Mouse (Mus musculus): ENCODE results near the gene 9430097D07Rik. TPM values are rescaled to one million over a fixed set of nuclear protein-coding genes. Genes with fewer than 3 reads are reported as not detected.

9430097D07Rik gene
- total and polyA plus RNA-seq, 3 experiments, result not detected

DNA sequence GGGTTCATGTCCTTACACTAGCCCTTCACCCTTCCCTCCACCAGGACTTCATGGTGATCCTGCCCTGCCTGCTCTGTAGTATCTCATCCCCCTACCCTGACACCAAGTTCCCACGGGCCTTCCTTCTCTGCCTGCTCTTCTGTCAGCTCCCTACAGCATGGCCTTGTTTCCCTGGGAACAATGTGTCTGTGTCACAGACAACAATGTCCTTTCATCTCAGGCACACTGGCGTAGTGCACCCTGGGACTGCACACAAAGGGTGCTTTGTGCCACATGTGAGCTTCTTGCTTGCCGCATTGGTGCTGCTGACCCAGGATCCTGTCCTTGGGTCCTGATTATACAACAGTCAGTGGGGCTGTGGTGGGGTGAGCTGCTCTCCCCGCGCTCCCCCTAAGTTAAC, 15.9 kb downstream of the 9430097D07Rik start:
- DNase-seq, result no peak

DNA sequence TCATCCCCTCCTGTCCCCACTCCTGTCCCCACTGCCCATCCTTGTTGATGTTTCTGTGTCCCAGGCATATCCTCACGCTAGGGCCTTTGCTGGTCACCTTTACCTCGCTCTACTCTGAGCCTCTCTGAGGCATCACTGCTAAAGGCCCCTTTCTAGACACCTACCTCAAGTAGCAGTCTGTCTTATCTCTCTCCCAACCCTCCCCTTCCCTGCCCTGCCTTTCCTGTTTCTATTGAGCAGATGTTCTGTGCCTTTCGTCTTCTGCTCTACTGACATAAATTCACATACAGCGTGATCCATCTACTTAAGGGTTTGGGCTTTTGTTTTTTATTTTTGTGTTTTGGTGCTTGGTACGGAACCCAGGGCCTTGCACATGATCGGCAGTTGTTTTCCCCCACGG, 19.5 kb downstream of the 9430097D07Rik start:
- DNase-seq, result no peak

DNA sequence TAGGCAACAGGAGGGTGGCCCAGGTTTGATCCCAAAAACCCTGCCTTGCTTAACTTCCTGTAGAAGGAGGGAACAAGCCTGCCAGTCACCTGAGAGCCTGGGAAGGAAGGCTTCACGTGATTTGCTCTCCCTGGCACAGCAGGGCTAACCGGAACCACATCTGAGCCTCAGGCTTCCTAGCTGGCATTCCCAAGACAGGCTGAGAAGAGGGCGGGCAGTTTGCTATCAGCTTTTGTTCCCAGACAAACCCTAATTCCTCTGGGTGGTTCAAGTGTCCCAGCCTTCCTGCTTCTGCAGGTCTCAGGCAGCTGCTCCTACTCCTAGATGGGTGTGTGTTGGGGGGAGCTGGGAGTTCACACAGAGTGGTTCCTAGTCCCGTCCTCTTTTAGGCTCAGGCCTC, 20.0 kb downstream of the 9430097D07Rik start:
- no peak for DNase-seq

DNA sequence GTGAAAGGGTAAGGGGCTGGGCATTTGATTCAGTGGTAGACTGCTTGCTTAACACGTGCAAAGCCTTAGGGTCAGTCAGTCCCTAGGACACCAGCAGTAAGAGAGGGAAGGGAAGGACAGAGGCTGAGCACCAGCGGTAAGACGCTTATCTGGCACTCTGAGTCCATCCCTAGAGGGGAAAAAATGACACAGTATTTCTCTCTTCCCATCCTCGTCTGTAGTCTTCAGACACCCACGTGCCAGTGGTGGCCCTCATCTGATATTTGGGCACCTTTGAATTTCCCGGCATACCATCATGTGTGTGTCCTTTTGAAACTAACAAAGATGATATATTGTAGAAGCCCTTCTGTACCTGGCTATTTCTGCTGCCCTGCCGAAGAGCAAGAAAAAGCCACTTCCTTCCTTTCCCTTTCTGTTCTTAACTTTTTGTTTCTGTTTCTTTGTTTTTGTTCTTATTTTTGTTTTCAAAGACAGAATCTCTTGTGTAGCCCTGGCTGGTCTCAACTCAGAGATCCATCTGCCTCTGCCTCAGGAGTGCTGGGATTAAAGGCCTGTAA, 21.8 kb downstream of the 9430097D07Rik start:
- no peak for DNase-seq

DNA sequence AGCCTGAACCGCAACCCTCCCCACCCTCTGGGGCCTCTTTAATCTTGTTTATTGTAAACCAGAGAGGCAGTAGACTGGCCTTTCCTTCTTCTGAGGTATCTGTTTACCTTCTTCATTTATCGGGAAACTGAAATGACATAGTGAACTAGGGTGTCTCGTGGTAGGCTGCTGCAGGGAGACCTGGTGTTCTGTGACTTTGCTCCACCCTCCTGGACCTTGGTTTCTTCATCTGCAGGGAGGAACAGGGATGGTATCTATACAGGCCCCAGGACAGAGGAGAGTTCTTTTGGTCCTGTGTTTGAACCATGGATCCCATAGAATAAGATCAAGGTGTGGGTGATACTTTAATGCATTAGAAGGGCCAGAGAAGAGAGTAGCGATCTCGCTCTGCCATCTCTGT, 24.2 kb downstream of the 9430097D07Rik start:
- DNase-seq, result no peak

DNA sequence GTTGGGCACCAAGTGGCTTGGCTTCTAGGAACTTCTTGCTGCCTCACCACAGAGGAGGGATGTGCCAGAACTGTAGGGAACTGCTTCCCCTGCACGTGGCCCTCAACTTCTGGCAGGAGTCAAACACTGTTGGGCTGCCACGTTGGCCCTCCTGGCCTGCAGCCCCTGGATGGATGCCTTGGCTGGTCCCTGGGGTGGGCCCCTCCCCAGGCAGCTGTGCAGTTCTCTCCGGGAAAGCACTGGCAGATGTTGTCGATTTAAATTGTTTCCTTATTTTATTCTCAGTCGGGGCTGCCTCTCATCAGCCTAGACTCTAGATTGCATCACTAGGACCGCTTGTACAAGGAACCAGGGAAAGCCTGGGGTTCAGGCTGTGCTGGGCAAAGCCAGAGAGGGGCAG, 25.7 kb downstream of the 9430097D07Rik start:
- DNase-seq, result peak; percentile 58

DNA sequence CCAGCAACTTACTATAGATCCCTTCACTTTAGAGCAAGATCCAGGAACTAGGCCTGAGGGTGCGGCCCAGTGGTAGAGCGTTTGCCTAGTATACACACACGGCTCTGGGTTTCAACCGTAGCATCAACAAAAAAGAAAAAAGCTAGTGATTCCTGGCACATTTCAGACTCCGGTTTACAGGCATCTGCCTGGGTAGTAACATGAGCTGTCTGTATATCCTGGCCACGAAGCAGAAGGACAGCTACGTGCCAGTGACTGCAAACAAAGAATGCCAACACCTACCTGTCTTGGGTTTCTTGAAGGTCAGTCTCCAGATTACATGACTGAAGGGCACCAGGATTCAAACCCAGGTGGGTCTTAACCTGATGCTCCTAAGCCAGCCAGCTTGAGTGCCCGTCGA, 26.3 kb downstream of the 9430097D07Rik start:
- no peak for DNase-seq

DNA sequence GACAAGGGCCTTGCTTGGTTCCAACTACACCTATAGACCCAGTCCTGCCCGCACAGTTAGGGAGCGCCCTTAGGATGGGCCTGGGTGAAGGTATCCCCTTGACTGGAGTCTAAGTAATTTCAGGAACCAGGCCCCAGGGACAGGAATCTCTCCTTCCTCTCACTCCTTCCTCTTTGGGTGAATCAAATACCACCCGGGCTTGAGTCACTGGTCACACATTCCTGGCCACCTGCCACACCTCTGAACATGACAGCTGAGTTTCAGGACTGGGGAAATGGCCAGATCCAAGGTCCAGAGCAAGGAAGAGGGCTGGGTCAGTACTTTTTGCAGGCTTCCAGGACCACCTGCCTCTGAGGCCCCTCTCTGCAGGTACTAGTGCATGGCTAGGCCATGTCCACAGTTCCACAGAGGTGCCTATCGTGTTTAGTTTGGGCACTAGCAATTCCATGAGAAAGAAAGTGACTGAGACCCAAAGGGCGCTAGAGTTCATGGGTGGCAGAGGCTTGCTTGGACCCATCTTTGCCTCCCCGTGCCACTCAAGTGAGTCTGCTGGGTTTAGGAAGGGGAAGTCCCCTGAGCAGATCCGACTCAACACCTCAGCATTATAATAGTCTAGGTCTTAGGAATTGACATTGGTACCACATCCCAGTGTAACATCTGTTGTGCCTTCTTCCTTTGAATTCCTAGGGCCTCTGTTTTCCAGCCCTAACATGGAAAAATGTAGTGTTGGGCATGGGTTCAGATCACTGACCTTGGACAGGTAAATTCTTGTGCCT, 27.3 kb downstream of the 9430097D07Rik start:
- peak; percentile 88 for DNase-seq

DNA sequence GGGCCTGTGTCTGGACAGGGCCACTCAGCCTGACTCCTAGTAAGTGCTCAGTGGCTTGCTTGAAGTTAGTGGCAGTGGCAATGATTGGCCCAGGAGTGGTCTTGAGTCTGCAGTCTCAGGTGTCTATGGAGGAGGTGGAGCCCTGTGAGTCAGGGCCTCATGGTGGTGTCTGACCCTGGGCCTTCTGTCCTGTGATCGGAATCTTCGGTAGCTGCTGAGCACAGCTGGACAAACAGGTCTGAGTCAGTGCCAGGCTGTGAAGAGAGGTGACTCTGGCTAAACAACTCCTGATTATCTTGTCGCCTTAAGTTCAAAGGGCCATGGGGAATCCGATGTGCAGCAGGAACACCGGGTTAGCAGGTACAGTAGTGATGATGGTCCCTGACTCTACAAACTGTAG, 28.1 kb downstream of the 9430097D07Rik start:
- no peak for DNase-seq

DNA sequence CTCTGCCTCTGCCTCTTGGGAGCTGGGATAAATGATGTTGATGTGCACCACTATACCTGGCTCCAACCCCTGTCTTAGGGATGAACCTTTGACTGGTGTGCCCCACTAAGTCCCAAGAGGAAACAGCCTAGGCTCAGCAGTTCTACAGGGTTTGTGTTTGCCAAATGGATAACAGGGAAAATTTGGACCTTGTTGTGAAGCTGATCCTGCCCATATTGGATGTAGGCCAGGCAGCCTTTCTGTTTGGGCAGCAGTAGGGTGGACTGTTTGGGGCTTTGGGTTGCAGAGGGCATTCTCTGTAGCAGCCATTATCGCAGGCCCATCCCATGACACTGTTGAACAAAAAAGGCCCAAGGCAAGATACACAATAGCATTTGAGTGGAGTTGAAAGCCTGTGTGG, 28.5 kb downstream of the 9430097D07Rik start:
- DNase-seq, result no peak

DNA sequence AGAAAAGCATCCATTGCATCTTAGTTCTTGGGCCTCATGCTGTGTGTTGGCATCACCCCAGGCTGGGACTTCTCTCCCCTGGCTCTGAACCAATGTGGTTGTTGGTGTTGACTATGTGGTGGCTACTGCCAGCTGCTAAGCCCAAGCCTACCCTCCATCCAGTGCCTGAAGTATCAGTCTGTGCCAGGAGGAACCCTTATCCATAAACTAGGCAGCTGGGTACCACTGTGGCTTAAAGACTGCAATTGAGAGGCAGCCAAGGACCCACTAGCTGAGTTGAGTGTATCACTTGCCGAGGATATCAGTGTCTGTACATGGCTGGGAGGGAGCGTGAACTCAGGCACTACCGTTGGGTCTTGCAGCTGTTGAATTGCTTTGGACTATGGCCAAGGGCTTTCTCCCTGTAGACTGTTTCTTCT, 32.4 kb downstream of the 9430097D07Rik start:
- DNase-seq, result no peak

DNA sequence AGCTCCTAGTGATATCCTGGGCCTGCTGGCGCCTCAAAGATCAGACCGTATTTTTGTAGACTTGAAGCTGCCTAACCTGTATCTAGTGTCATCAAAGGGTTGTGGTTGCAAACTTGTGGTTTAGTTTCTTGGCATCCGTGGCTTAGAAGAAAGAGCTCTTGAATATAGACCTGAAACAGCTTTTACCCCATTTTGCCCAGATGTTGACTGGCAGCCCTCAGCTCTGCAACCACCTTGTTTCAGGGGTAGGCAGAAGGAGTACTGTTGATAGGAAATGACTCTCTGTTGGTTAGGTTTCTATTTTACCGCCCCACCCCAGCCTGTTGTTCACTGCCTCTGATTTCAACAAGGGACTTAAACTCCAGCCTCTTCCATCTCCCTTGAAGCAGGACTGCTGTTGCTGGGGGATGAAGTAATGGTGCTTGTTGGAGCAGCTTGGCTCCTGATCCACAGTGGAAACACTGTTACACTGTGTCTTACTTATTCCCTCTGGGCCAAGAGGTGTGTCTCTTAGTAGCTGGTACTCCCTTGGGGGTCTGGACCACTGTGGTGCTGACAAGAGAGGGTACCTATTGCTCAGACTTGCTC, 33.4 kb downstream of the 9430097D07Rik start:
- no peak for DNase-seq

DNA sequence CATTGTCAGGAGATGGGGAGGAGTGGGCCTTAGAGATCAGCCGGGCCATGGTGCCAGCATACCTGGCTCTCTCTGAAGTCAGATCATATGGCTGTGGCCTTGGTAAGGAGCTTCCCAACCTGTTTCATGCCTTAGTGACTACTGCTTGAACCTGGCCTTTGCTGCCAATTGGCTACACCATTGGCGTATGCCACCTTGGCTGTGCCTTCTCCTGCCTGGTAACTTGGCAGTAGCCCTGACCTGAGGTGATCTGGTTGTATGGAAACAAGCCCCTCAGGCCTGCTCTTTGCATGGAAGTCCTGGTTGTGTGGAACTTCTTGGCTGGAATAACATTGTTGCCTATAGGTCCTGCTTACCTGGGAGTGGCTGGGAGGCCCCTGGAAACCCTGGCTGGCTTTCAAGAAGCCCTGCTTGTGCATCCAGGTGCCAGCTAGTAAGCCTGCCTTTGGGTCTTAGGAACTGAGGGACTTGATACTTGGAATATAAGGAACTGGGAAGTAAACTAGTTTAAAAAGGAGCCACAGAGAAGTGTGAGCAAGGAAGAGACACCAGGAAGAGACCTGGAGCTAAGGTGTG, 34.1 kb downstream of the 9430097D07Rik start:
- no peak for DNase-seq

DNA sequence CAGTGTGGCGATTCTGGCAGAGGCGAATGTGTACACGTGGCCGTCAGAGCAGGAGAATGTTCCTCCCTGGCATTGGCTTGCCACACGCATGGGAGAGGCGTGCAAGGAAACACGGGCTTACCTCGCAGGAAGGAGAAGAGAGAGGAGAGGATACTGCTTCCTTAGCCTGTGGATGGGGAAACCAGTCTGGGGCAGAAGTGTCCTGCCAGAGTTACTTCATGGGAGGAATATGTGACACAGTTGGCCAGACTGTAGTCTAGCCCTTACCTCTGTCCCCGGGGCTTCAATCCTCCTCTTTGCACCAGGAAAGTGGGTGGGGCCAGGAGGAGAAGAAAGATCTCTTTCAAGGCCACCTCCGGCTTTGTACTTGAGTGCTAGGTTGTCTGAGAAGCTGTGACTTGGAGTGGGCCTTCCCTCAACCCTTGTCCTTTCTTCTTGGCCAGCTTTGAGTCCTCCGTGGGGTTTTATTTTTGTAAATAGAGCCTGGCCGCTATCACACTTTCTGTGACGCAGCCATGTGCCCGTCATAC, 36.0 kb downstream of the 9430097D07Rik start:
- peak; percentile 31 for DNase-seq

DNA sequence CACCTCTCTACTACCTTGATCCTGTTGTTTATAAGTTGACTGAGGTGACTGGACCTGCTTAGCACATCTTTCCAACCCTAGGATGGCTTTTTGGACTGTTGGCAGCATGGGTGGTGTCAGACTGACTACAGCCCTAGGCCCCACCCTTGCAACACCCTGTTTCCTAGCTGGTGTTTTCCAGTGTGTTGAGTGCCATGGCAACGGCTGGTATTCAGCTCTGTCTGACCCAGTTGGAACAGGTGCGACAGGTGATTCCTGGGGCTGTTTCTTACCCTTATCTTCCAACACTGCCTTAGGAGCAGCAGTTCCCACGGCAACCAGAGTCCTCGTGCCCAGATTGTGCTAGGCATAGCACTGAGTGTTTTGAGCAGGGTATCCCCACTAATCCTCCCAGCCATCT, 37.0 kb downstream of the 9430097D07Rik start:
- DNase-seq, result no peak

DNA sequence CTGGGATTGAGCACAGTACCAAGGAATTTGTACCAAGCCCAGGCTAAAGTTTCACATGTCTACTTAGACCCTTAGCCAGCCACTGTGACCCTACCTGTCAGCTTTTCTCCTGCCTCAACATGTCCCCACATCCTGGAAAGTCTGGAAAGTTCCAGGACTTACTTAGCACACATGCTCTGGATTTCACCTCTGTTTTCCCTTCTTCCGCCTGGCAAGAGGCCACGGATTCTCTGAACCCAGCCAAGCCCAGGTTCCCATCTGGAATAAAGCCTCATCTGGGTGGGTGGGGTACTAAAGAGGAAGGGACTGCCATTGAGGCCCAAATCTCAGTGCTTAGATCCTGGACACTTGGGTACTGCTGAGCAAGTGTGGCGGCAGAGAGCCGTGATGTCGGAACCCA, 37.5 kb downstream of the 9430097D07Rik start:
- no peak for DNase-seq

DNA sequence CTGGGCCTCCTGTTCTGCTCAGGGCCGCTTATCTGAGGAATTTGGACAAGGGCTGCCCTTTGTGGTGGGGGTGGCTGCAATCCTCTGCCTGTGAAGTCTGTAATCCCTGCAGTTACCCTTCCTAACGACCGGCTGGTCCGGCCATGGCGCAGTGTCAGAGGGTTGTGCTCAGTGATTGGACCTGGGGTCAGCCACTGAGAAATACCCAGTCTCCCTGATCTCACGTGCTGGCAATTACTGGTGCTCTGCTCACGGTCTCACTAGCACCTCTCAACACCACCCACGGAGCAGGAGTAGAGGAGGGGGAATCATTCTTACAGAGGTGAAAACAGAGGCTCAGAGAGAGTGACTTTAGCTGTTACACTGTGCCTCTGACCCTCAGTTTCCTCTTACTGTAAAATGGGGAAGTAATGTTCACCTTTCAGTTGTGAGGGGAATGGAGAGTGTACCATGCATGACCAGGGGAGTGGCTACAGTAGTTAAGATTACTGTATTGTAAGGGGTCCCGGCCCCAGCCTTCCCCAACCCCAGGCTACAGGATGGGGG, 38.1 kb downstream of the 9430097D07Rik start:
- DNase-seq, result peak; percentile 53

DNA sequence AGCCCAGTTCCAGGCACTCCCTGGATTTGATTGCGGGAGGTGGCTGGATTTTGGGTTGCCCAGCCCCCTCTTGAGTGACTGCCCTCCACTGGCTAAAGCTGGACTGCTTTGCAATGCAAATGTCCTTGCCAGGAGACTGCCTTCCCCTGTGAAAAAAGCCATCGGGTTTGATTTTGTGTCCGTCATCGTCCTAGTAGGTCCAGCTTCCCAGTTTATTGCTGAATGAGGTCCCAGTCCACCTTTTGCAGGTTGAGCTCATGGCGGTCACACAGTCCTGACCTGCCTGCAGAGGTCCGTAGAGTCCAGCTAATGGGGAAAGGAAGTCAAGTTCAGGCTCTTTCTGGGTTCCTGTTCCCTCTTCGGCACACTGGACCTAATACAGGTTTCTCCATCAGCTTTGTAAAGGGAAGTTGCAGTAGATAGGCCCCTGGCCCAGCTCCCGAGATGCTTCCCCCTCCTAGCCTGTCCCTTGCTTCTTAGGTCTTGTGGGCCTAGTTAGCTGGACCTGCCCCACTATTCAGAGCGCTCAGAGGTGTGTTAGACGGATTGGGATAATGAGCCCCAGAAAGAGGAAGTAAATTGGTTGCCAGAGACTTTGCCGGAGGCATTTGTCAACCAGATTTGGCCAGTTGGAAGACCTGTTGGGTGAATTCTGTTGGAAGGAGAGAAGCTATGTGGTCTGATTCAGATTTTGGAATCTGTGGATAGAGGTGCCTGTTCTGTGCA, 38.7 kb downstream of the 9430097D07Rik start:
- DNase-seq, result peak; percentile 81

DNA sequence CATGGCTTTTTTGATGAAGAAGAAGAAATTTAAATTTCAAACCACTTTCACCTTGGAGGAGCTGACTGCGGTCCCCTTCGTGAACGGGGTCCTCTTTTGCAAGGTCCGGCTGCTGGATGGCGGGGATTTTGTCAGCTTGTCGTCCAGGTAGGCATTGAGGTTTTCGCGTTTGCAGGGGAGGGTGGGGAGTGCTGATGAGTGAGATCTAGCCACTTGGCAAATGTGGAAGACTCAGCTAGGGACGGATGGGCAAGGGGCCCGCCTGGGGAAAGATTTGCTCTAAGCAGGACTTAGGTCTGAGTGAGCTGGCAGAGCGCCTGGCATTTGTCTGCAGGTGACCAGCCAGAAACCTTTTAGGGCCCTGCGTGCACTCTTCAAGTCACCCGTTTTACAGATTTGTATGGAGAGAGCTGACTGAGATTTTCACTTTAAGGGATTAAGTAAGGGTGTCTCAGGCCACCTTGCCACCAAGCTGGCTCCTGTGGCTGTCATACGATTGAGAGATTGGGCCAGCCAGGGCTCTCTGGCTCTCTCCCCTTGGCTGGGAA, 39.3 kb downstream of the 9430097D07Rik start:
- no peak for DNase-seq

DNA sequence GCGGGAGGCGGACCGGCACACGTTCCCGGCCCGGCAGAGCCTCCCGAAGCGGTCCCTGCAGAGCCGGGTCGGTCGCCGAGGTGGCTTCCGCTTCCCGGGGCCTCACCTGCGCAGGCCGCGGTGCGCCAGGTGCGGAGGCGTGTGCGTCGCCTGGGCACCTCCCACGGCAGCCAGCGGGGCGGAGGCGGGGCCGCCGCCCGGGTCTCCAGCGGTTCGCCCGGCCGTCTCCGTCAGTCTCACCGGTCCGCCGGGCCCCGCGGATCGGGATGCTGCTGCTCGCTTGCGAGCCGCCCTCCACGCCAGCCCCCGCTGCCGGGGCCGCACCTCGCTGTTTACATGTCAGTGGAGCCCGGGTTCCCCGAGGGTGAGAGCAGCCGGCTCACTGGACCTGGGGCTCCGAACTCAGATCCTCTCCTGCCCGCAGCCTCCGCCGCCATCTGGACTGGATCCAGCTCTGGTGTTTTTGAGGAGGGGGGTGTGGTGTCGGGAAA, 39.9 kb downstream of the 9430097D07Rik start:
- peak; percentile 80 for DNase-seq

DNA sequence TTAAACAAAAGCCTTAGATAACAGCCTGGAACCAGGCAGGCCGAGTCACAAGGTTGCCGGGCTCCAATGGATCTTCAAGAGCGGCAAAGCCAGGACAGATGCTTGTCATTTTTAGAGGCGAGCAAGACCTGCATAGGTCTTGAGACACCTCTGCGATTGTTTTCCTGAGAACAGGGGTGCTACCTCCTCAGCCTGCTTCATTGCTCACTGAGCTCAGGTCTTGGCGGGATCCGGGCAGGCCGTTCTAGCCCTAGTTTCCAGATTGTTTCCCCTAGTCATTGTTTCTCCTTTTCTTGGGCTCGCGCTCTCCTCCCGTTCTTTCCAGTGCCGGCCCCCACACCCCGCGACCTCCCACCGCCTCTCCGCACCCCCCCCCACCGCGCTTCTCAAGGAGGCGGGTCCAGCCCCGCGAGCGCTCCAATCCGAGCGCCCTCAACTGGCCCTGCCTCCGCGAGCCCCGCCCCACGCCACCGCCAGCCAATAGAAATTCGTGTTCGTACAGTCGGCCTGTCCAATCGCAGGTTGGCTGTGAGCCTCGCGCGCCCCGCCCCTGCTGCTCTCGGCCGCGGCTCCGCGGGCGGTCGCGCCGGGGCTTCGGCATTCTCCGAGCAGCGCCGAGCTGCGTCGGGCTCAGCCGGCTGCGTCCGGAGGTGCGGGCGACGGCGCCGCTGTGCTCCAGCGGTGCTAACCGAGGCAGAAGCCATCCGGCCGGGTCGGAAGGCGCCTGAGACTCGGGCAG, 40.6 kb downstream of the 9430097D07Rik start, which contains the start of gene Fam102a:
Fam102a (plus strand) TSS at position 600 of the 739 bp plus-strand sequence.
- DNase-seq, result peak; percentile 99
